Mouse (Mus musculus) cerebellum, postnatal 14 days (tissue): Measurements from ENCODE around the gene Atp6v1b1.

ENCODE experiments used
- DNase-seq, 2 experiments: peaks; one replicate each; pipeline ENCODE4 v3.0.0; 2021; ENCODE audit warnings: mixed read lengths in 2 of 2

Gene Atp6v1b1

GRCm38 (mm10) chr6:83742761-83743160 lies at the start of gene Atp6v1b1:
Gene Atp6v1b1 (plus strand): TSS chr6:83742990.
- peak; percentile 34 for DNase-seq

GRCm38 (mm10) chr6:83693835-83694234 lies 49.0 kb upstream of the Atp6v1b1 start:
- peak; percentile 71 to 76 for DNase-seq

DNA sequence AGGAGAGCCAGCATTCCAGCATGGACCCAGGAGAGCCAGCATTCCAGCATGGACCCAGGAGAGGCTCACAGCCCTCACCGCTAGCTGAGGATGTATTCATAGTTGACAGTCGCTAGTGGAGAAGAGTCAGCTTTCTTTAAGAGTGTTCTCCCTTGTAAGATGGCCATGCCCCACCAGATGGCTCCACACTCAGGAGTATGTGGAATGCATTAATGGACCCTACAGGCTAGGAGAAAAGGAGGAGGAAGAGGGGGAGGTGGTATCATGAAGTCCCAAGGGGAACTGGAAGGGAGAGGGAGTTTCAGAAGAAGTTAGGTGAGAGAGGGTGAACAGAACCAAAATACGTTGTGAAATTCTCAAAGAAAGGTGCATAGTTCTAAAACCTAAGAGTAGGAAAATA lies 47.1 kb upstream of the Atp6v1b1 start:
- DNase-seq: no peak

DNA sequence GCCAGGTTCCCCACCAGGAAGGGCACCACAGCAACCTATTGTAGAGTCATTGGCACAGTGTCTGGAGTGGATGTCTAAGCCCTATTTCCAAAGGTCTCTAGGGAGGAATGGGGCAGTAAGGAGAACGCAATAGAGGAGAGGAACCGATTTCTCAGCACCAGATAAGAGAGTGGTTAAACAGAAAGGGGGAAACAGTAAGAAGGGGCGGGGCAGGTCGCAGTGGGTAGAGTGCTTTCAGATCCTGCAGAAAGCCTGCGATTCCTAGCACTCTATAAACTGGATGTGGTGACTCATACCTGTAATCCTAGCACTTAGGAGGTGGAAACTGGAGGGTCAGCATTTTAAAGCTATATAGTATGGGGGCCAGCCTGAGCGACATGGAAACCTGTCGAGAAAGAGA lies 46.1 kb upstream of the Atp6v1b1 start:
- DNase-seq: no peak

DNA sequence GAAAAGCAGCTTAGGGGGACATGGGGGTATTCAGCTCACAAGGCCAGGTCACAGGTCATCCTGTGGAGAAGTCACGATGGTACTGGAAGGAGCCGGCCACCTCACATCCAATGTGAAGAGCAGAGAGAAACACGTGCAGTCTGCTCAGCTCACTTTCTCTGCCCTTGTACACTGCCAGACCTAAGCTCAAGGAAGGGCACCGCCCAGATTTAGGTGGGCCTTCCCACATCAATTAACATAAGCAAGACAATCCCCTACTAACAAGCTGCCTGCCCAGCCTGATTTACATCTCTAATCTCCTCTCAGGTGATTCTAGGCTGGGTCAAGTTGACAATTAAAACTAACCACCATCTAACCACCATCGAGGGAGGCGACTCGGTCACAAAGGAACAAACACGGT lies 44.9 kb upstream of the Atp6v1b1 start:
- no peak for DNase-seq

- no peak for DNase-seq
Observed at GRCm38 (mm10) chr6:83699971-83700370, 42.8 kb upstream of the Atp6v1b1 start.

- peak in 1 of 2 experiments; percentile 10 for DNase-seq
Observed at GRCm38 (mm10) chr6:83701001-83701400, 41.8 kb upstream of the Atp6v1b1 start.

DNA sequence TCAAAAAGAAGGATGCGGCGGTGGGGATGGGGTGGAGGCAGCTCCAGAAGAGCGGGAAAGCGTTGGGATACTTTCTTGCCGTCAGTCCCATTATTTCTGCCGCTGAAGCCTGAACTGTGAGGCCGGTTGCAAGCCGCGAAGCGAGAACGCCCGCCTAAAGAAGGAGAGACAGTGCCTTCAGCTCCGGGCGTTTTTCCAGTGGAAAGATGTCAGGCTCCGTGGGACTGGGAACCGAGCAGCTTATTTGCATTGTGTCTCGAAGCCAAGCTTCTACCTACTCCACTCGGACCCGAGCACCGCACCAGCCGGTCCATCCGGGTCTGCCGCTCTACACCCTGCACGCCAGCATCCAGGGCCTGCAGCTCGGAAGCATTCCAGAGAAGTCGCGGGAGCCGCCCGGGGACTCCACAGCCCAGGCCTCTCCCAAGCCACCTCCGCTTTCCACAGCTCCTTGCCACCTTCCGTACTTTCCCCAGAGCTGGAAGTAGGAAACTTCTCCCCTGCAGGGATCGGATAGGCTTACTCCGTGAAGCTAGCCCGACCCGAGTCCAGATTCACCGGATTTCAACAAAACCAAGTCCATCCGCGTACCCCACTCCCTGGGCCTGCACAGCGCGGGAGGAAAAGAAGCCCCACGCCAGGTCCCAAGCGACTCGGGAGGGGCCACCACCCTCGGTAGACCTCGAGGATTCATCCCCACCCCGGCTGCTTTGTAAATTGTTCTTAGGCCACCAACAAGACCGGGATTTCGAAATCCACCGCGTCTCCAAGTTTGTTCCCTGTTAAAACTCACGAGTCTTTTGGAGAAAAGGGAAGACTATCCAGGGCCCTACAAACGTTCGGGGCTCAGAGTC lies 40.4 kb upstream of the Atp6v1b1 start:
- peak in 1 of 2 experiments; percentile 20 for DNase-seq

- DNase-seq: no peak
Observed at GRCm38 (mm10) chr6:83703000-83703721, 39.6 kb upstream of the Atp6v1b1 start.

DNA sequence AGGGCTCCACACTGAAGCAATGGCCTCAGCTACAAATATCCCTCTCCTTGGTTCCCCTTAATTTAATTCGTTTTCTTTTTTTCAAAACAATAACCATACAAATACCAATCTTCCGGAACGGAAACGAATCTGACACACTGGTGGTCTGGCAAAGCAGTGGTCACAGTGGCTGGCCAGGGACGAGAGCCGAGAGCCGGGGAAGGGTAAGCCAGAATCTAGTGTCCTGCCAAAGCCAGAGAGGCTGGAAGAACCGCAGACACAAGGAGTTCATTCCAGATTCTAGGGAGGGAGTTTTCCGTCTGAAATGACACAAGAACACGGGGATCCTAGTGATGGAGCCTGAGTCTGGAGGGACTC lies 39.1 kb upstream of the Atp6v1b1 start:
- DNase-seq: no peak

DNA sequence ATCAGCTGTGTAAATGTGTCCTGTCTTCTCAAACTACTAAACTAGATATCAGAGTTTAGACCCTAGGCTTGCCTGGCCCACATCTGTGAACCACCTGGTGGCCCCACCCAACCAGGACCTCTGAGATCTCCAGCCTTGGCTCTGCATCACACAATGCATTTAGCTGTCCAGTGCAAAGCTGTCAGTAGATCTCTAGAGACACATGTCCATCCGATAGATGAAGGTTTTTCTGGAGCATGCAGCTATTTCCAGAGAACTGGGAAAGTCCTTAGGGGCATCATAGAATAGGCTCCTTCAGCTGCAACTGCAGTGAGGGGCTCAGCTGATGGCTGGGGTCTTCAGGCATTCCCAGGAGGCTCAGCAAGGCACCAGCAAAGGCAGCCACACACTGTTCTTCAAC lies 38.5 kb upstream of the Atp6v1b1 start:
- DNase-seq: no peak

- DNase-seq: no peak
Observed at GRCm38 (mm10) chr6:83704701-83705100, 38.1 kb upstream of the Atp6v1b1 start.

- DNase-seq: no peak
Observed at GRCm38 (mm10) chr6:83707738-83708510, 34.9 kb upstream of the Atp6v1b1 start.

DNA sequence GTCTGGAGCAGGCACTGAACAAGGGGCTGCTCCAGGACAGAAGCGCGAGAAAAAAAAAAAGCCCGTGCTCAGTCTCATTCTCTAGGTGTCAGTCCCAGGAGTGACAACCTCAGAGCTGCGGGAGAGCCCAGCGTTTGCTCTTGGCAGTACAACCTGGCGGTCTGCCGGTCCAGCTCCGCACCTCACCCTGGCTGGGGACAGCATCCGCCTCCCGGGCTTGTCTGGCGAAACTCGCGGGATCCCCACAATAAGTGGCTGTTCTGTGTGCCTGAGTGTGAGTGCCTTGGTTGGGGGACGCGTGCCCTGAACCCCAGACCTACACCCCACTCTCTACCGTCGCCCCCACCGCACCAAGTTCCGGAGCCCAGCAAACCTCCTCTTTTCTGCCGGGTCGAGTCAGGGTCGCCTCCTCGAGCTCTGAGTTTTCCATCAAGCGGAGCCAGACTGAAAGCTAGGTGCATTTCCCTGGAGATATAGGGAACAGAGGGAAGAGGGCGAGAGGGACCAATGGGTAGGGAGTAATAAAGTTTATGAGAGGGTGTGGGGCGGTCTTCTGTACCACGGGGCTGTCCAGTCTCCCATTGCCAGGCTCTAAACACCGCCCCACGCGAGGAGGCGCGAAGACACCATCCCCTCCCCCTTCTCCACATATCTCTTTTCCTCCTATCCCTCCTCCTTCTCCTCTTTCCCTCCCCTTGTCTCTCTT lies 32.3 kb upstream of the Atp6v1b1 start:
- DNase-seq: no peak

- peak in 1 of 2 experiments; percentile 41 for DNase-seq
Observed at GRCm38 (mm10) chr6:83711067-83711675, 31.6 kb upstream of the Atp6v1b1 start, which contains the start of gene Vax2. Gene Vax2 (plus strand): TSS chr6:83711264.

DNA sequence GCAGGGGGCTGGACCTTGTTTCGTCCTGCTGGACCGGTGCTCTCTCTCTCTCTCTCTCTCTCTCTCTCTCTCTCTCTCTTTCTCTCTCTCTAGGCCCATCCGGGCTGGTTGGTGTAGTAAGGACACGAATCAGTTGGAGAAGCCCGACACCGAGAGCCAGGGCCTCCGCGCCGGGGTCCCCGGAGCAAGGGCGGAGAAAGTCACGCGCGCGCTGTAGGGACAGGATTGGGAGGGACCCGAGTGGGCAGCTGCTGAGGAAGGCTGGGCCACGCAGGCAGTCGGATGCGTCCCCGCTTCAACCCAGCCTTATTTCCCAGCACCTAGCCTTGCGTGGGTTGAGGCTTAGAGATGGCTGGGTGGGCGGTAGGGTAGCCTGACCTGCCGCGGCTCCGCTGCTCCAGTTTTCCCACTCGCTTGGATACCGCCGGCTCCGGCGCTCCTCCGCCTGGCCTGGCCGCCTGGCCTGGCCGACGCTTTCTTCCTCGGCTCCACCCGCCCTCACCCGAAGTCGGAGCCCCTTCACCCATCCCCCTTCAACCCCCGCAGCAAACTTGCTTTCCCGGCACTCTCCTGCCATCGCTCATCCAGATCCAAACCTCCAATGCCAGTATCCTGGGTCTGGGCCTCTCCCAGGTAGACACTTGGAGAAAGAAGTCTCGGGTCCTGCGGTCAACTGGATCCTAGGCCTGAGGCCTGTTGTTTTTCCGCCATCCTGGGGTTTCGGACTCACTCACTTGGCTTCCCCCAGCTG lies 30.9 kb upstream of the Atp6v1b1 start:
- peak in 1 of 2 experiments; percentile 13 for DNase-seq

DNA sequence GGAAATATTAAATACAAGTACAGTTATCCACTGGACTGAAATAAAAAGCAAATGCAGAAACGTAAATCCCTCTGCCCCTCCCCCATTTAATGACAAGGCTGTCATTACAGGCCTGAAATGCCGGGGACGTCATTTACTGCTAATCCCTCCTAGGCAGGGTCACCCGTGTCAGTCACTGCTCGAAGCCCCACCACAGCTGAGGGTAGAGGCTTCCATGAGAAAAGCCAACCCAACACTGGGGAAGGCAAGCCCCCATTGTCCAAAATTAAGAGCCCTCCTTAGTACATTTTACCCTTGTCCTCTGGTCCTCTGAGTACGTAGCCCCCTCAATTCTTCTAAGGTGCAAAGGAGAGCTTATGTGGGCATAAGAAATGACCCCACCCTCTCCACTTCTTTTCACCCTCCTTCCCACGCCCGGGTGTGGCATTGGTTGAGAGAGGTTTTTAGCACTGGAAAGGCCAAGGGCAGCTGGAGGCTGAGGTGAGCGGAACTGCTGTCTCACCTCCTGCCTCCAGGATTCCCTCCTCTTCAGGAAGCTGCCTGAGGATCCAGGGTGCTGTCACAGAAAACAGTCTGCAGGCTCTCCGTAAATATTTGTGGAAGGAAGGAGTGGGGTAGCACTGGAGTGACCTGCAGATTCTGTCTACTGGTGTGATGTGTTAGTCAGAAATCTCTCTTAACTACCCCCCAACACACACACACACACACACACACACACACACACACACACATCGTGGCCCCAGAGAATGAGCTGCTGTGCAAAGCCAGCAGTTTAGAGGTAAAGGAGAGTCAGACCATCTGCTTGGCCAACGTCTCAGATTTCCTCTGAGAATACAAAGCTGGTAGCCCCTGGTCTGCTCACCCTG lies 29.3 kb upstream of the Atp6v1b1 start:
- DNase-seq: no peak

DNA sequence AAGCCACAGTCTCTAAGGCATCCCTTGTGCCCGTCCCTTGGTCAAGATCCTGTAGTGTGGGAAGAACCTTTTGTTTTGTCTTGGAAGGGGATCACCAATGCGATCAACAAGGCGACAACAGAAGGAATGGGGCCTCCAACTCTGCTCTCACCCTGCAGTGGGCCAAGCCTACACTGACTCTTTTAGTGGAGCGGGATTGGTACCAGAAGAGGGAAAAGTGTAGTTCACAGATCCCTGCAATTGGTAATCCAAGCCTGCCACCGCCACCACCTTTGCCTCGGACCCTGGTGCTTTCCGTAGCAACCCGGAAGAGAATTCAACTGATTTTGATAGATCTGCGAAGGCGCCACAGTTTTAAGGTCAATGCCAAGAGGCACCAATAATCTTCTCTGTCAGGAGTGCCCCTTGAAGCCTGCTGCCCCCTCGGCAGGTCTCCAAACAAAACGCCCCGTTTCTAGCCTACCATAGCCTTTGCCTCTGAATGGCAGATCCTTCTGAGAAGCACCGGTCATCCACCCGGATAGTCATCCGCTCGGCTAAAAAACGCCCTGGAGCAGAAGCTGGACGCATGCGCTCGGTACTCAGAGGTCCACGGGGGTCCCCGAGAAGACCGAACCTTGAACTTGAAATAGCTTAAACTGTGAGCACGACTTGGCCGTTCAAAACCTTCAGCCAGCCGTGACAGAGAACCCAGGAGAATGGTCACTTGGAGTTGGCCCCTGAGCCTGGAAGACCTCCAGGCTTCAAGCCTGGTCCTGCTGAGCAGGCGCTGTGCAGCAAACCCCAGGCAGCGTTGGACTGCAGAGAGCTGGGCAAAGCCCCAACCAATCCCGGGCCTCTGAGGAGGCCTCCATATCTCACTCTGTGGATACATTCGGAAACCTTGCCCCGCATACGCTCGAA lies 28.3 kb upstream of the Atp6v1b1 start:
- DNase-seq: peak; percentile 27 to 47
